Mouse (Mus musculus) CH12.LX (cell line): Measurements from ENCODE around the gene Col1a2. TPM values are rescaled to one million over a fixed set of nuclear protein-coding genes. Genes with fewer than 3 reads are reported as not detected.

Experiments
- DNase-seq: peaks from one replicate; pipeline ENCODE4 v3.0.0-alpha.2; 2013; ENCODE audit errors: extremely low read depth
- H3K27ac ChIP-seq: 2 replicates; pipeline ENCODE4 v1.5.1; 2012; ENCODE audit warnings: low read depth, mild to moderate bottlenecking, control low read depth, moderate library complexity; ENCODE audit not compliant: insufficient read depth
- H3K27me3 ChIP-seq: replicated peaks from 2 replicates; pipeline ENCODE3; 2012; ENCODE audit warnings: inconsistent platforms
- H3K36me3 ChIP-seq, 2 experiments: replicated peaks in 1 of 2; 2 replicates each; pipeline versions ENCODE3 to v1.6.1; 2012; ENCODE audit warnings: inconsistent platforms in 1 of 2, low read length in 1 of 2, mild to moderate bottlenecking in 1 of 2, mixed read lengths in 1 of 2, moderate library complexity in 1 of 2; ENCODE audit not compliant: control insufficient read depth in 1 of 2, insufficient read depth in 1 of 2
- H3K4me1 ChIP-seq, 2 experiments: 2 replicates each; pipeline ENCODE4 v1.6.1; 2012; ENCODE audit warnings: inconsistent platforms in 1 of 2, moderate library complexity in 1 of 2; ENCODE audit not compliant: insufficient read depth in 2 of 2, control insufficient read depth in 1 of 2
- H3K4me2 ChIP-seq: 2 replicates; pipeline ENCODE4 v1.6.1; 2012; ENCODE audit warnings: low read depth, mild to moderate bottlenecking, control low read depth; ENCODE audit not compliant: poor library complexity, insufficient read depth, severe bottlenecking
- H3K4me3 ChIP-seq, 3 experiments: fragments of 150-350 bp in 1 of 3; sonication (generic) in 1 of 3; replicated peaks in 1 of 3; 2 replicates each; pipeline versions ENCODE3 to v1.5.1; 2011 to 2012; ENCODE audit warnings: low read depth in 2 of 3, low read length in 2 of 3, mild to moderate bottlenecking in 2 of 3, moderate library complexity in 2 of 3, control low read depth in 1 of 3, improper control_type of control experiment in 1 of 3, inconsistent platforms in 1 of 3, mixed read lengths in 1 of 3; ENCODE audit not compliant: poor library complexity in 1 of 3
- H3K79me2 ChIP-seq: replicated peaks from 2 replicates; pipeline ENCODE4 v1.6.1; 2012; ENCODE audit warnings: mild to moderate bottlenecking, moderate library complexity; ENCODE audit not compliant: control insufficient read depth, poor library complexity, insufficient read depth, severe bottlenecking; ENCODE audit errors: extremely low read depth
- H3K9ac ChIP-seq: 2 replicates; pipeline ENCODE4 v1.6.1; 2012; ENCODE audit warnings: low read depth, mild to moderate bottlenecking, control low read depth, moderate library complexity; ENCODE audit not compliant: insufficient read depth
- H3K9me3 ChIP-seq: replicated peaks from 2 replicates; pipeline ENCODE3; 2012; ENCODE audit warnings: low read length, inconsistent platforms, mixed read lengths
- BHLHE40 ChIP-seq: IDR thresholded peaks from 2 replicates; pipeline ENCODE4 v1.6.1; 2011; ENCODE audit warnings: mild to moderate bottlenecking, low read depth, low read length, improper control_type of control experiment
- CHD1 ChIP-seq: IDR thresholded peaks from 2 replicates; pipeline ENCODE4 v1.6.1; 2012; ENCODE audit warnings: low read depth, low read length, improper control_type of control experiment, inconsistent platforms
- CTCF ChIP-seq, 2 experiments: IDR thresholded peaks in 1 of 2; conservative IDR thresholded peaks in 1 of 2; 2 replicates each; pipeline ENCODE4 v1.5.1; 2011 to 2012; ENCODE audit warnings: low read depth in 2 of 2, low read length in 2 of 2, improper control_type of control experiment in 1 of 2, inconsistent platforms in 1 of 2, mild to moderate bottlenecking in 1 of 2, moderate library complexity in 1 of 2
- E2F4 ChIP-seq: IDR thresholded peaks from 2 replicates; pipeline ENCODE4 v1.6.1; 2011; ENCODE audit warnings: low read depth, low read length, improper control_type of control experiment; ENCODE audit not compliant: insufficient replicate concordance
- GABPA ChIP-seq: IDR thresholded peaks from 2 replicates; pipeline ENCODE4 v1.6.1; 2012; ENCODE audit warnings: low read depth, low read length, improper control_type of control experiment, inconsistent platforms; ENCODE audit not compliant: insufficient replicate concordance
- IRF4 ChIP-seq: IDR thresholded peaks from 2 replicates; pipeline ENCODE4 v1.6.1; 2014; ENCODE audit warnings: low read depth, mild to moderate bottlenecking, inconsistent platforms, low read length, improper control_type of control experiment
- MAFK ChIP-seq: IDR thresholded peaks from 2 replicates; pipeline ENCODE4 v1.6.1; 2011; ENCODE audit warnings: low read length, improper control_type of control experiment; ENCODE audit not compliant: insufficient replicate concordance
- MAX ChIP-seq: IDR thresholded peaks from 2 replicates; pipeline ENCODE4 v1.6.1; 2011; ENCODE audit warnings: low read length, improper control_type of control experiment
- MAZ ChIP-seq: IDR thresholded peaks from 2 replicates; pipeline ENCODE4 v1.6.1; 2012; ENCODE audit warnings: low read depth, mild to moderate bottlenecking, inconsistent platforms, low read length, improper control_type of control experiment, moderate library complexity
- NELFE ChIP-seq: IDR thresholded peaks from 2 replicates; pipeline ENCODE4 v1.6.1; 2011; ENCODE audit warnings: low read depth, low read length, improper control_type of control experiment
- PAX5 ChIP-seq: IDR thresholded peaks from 2 replicates; pipeline ENCODE4 v1.6.1; 2012; ENCODE audit warnings: low read length, inconsistent platforms, mixed read lengths
- POLR2A ChIP-seq: IDR thresholded peaks from 2 replicates; pipeline ENCODE4 v1.6.1; 2011; ENCODE audit warnings: low read depth, mild to moderate bottlenecking, improper control_type of control experiment, low read length
- POLR2AphosphoS2 ChIP-seq: IDR thresholded peaks from 2 replicates; pipeline ENCODE4 v1.6.1; 2011; ENCODE audit warnings: low read depth, low read length, improper control_type of control experiment
- TCF12 ChIP-seq: IDR thresholded peaks from 2 replicates; pipeline ENCODE4 v1.6.1; 2014; ENCODE audit warnings: low read depth, mild to moderate bottlenecking, inconsistent platforms, low read length, improper control_type of control experiment
- ZNF384 ChIP-seq: IDR thresholded peaks from 2 replicates; pipeline ENCODE4 v1.6.1; 2012; ENCODE audit warnings: low read depth, low read length, improper control_type of control experiment, inconsistent platforms
- dilution Hi-C: fragments of 300-500 bp; cut with MboI; formaldehyde crosslinking; loops from 2 replicates; pipeline ENCODE4 v1.14.3; 2020; ENCODE audit warnings: low sequenced_read_pairs; ENCODE audit not compliant: extremely low pct_unique_long_range_greater_than_20kb, extremely low pct_ligation_motif_present
- in situ Hi-C: fragments of 300-500 bp; cut with MboI; formaldehyde crosslinking; loops from 3 replicates; pipeline ENCODE4 v1.14.3; 2019; ENCODE audit warnings: low sequenced_read_pairs, low pct_ligation_motif_present, low pct_unique_long_range_greater_than_20kb, mixed read lengths
- polyA plus RNA-seq: library from polyadenylated mRNA; unstranded; fragments of >175 nt; gene quantifications from 2 replicates; pipeline ENCODE4 v1.2.1, GENCODE M21; 2012; ENCODE audit warnings: low read depth; ENCODE audit not compliant: insufficient read length
- total RNA-seq, 2 experiments: library from RNA; depleted of rRNA; stranded (reverse); fragments of 300-350 nt in 1 of 2; fragments of >200 nt in 1 of 2; gene quantifications; 2 replicates each; pipeline ENCODE4 v1.2.3; 2012 to 2014

Gene Col1a2
- total and polyA plus RNA-seq, 3 experiments = not detected

- H3K9me3 ChIP-seq = no peaks in the 10 kb centered on the region
- TF ChIP-seq MAX (no peak), CHD1 (no peak), GABPA (no peak), BHLHE40 (no peak), ZNF384 (no peak), IRF4 (no peak), POLR2A (no peak), CTCF (conservative IDR thresholded peaks at IDR 0.05 in 1 of 2, IDR thresholded peaks at IDR 0.05 in 1 of 2; ENCODE audit: low read depth in 2 of 2, low read length in 2 of 2) (no peak), POLR2AphosphoS2 (no peak)
- in situ Hi-C loops = no loop called here
- no peak overlapping the region for H3K9ac ChIP-seq
- H3K4me1 ChIP-seq = no peaks in the 10 kb centered on the region
- H3K79me2 ChIP-seq = no peaks in the 10 kb centered on the region
- no peak overlapping the region for H3K4me3 ChIP-seq
- H3K27me3 ChIP-seq = no peaks in the 10 kb centered on the region
- dilution Hi-C loops = no loop called here
- no peak overlapping the region for H3K27ac ChIP-seq
- H3K36me3 ChIP-seq = no peaks in the 10 kb centered on the region
- DNase-seq = no peak
- H3K4me2 ChIP-seq = no peak overlapping the region
Observed at GRCm38 (mm10) chr6:4455961-4456617, 48.5 kb upstream of the Col1a2 start.

GRCm38 (mm10) chr6:4456691-4457447 is 47.7 kb upstream of the Col1a2 start:
- no peaks in the 10 kb centered on the region for H3K9me3 ChIP-seq
- no peaks in the 10 kb centered on the region for H3K36me3 ChIP-seq
- no peaks in the 10 kb centered on the region for H3K4me1 ChIP-seq
- H3K27ac ChIP-seq = no peak overlapping the region
- in situ Hi-C loops = no loop called here
- DNase-seq = no peak
- H3K27me3 ChIP-seq = no peaks in the 10 kb centered on the region
- dilution Hi-C loops = no loop called here
- no peak overlapping the region for H3K4me3 ChIP-seq
- H3K4me2 ChIP-seq = no peak overlapping the region
- no peak overlapping the region for H3K9ac ChIP-seq
- no peak for TF ChIP-seq E2F4
- TF ChIP-seq NELFE = no peak
- TF ChIP-seq BHLHE40 = no peak
- TF ChIP-seq TCF12 = no peak
- TF ChIP-seq CHD1 = no peak
- TF ChIP-seq MAFK = no peak
- TF ChIP-seq PAX5 = no peak
- no peak for TF ChIP-seq MAZ
- no peaks in the 10 kb centered on the region for H3K79me2 ChIP-seq
